Mouse (Mus musculus): Measurements from ENCODE around the gene Casr. TPM values are rescaled to one million over a fixed set of nuclear protein-coding genes. Genes with fewer than 3 reads are reported as not detected.

Gene Casr
- 0.30 TPM in 1 of 2 replicates, not detected in the other for polyA plus RNA-seq (2015; fragmentation: Nextera tagmentation; extraction: Ambion mirVana)

GRCm38 (mm10) chr16:36561386-36562338 is at the start of gene Casr:
Casr (minus strand) TSS chr16:36562141.

GRCm38 (mm10) chr16:36455342-36455802 is 106.6 kb downstream of the Casr start, which contains the start of gene Stfa3:
Stfa3 (minus strand) TSS chr16:36455392.

Other genes with a start within 250 kb of the Casr start
- not detected in 2 replicates for gene BC117090, start 227.8 kb downstream of the Casr start, polyA plus RNA-seq (2015; fragmentation: Nextera tagmentation; extraction: Ambion mirVana)
- 1.2 and 4.9 TPM in 2 replicates for gene BC100530, start 194.4 kb downstream of the Casr start, polyA plus RNA-seq (2015; fragmentation: Nextera tagmentation; extraction: Ambion mirVana)
- 0.56 and 2.0 TPM in 2 replicates for gene Stfa2, start 153.7 kb downstream of the Casr start, polyA plus RNA-seq (2015; fragmentation: Nextera tagmentation; extraction: Ambion mirVana)
- 0.89 TPM in 1 of 2 replicates, not detected in the other for gene Stfa3, start 106.7 kb downstream of the Casr start, polyA plus RNA-seq (2015; fragmentation: Nextera tagmentation; extraction: Ambion mirVana)
- 1.9 and 2.4 TPM in 2 replicates for gene Cd86, start 103.9 kb upstream of the Casr start, polyA plus RNA-seq (2015; fragmentation: Nextera tagmentation; extraction: Ambion mirVana)
- gene Ildr1, start 131.8 kb upstream of the Casr start, polyA plus RNA-seq (2015; fragmentation: Nextera tagmentation; extraction: Ambion mirVana): 0.31 and 0.36 TPM in 2 replicates
- gene Slc15a2, start 222.8 kb upstream of the Casr start, polyA plus RNA-seq (2015; fragmentation: Nextera tagmentation; extraction: Ambion mirVana): 34.2 and 37.3 TPM in 2 replicates

Data from neural tube, postnatal 0 days (tissue).